Mouse (Mus musculus) embryonic facial prominence, embryonic 10.5 days (tissue): ENCODE measurements around the gene Btnl10. TPM values are rescaled to one million over a fixed set of nuclear protein-coding genes. Genes with fewer than 3 reads are reported as not detected.
"Not testable (repeated sequence)": the region's sequence is repeated elsewhere in the genome, so short reads cannot be mapped to it uniquely, and the experiment has no call there.

ENCODE experiments used
- DNase-seq: peaks from one replicate; pipeline ENCODE4 v3.0.0-alpha.2; 2017; ENCODE audit warnings: low spot score
- H3K27ac ChIP-seq: fragments of 300-500 bp; sonication (generic); replicated peaks from 2 replicates; pipeline ENCODE4 v1.5.1; 2016; ENCODE audit warnings: mild to moderate bottlenecking
- H3K27me3 ChIP-seq: fragments of 300-500 bp; sonication (generic); replicated peaks from 2 replicates; pipeline ENCODE4 v1.6.1; 2016; ENCODE audit warnings: low read depth, mild to moderate bottlenecking; ENCODE audit not compliant: poor library complexity, severe bottlenecking
- H3K36me3 ChIP-seq: fragments of 300-500 bp; sonication (generic); replicated peaks from 2 replicates; pipeline ENCODE4 v1.6.1; 2016; ENCODE audit warnings: mild to moderate bottlenecking, moderate library complexity
- H3K4me1 ChIP-seq: fragments of 300-500 bp; sonication (generic); 2 replicates; pipeline ENCODE4 v1.6.1; 2016
- H3K4me3 ChIP-seq: fragments of 300-500 bp; sonication (generic); 2 replicates; pipeline ENCODE4 v1.5.1; 2016; ENCODE audit warnings: mild to moderate bottlenecking, moderate library complexity
- H3K9me3 ChIP-seq: fragments of 300-500 bp; sonication (generic); 2 replicates; pipeline ENCODE4 v1.6.1; 2016; ENCODE audit warnings: mild to moderate bottlenecking
- WGBS: fragments of 180-500 bp; shearing (Covaris S2); methylation state at CpG from one replicate; pipeline ENCODE4 v1.1.7; 2016; 5-methylcytosine and 5-hydroxymethylcytosine counted together
- polyA plus RNA-seq: library from polyadenylated mRNA; unstranded; fragments of >200 nt; fragmentation: Nextera tagmentation; extraction: Ambion mirVana; gene quantifications from 2 replicates; pipeline ENCODE4 v1.2.1, GENCODE M21; 2016

Btnl10 gene
- polyA plus RNA-seq, 1 experiment from 2014 or later, result not detected

GRCm38 (mm10) chr11:58938322-58939087 is 20.8 kb downstream of the Btnl10 start, which contains the start of gene Rnf187:
Gene Rnf187, minus strand, starts transcription at chr11:58938916.
- no peaks in the 10 kb centered on the region for H3K9me3 ChIP-seq
- peak; percentile 94 for DNase-seq
- peak within 1 kb of the TSS; percentile 96 for H3K27ac ChIP-seq
- H3K27me3 ChIP-seq, result 0 out of 2 replicates have a peak, but pooled peaks cover 3% of the 10 kb centered on the region
- peaks cover 22% of the 10 kb centered on the region for H3K4me1 ChIP-seq
- peaks cover 36% of the 10 kb centered on the region for H3K36me3 ChIP-seq
- WGBS, result under 1% methylated on average over 95 of the region's 95 CpGs
- peak within 1 kb of the TSS; percentile 97 for H3K4me3 ChIP-seq

- DNase-seq, result no peak
- H3K36me3 ChIP-seq, result peaks cover 31% of the 10 kb centered on the region
- peaks cover 22% of the 10 kb centered on the region for H3K4me1 ChIP-seq
- peak overlapping the region; percentile 96 for H3K27ac ChIP-seq
- H3K9me3 ChIP-seq, result no peaks in the 10 kb centered on the region
- H3K27me3 ChIP-seq, result 0 out of 2 replicates have a peak, but pooled peaks cover 8% of the 10 kb centered on the region
- WGBS, result 18% methylated on average over 6 of the region's 6 CpGs
- peak overlapping the region; percentile 97 for H3K4me3 ChIP-seq
Observed at GRCm38 (mm10) chr11:58939088-58939439, 21.4 kb downstream of the Btnl10 start.

- H3K36me3 ChIP-seq, result no peaks in the 10 kb centered on the region
- WGBS, result 74% methylated on average over 5 of the region's 5 CpGs
- no peak overlapping the region for H3K27ac ChIP-seq
- DNase-seq, result no peak
- H3K4me1 ChIP-seq, result peaks cover 12% of the 10 kb centered on the region
- no peaks in the 10 kb centered on the region for H3K9me3 ChIP-seq
- no peak overlapping the region for H3K4me3 ChIP-seq
- H3K27me3 ChIP-seq, result peaks cover 54% of the 10 kb centered on the region
Observed at GRCm38 (mm10) chr11:58944136-58944535, 26.4 kb downstream of the Btnl10 start.

GRCm38 (mm10) chr11:58947306-58947705 is 29.6 kb downstream of the Btnl10 start:
- no peaks in the 10 kb centered on the region for H3K36me3 ChIP-seq
- H3K4me3 ChIP-seq, result no peak overlapping the region
- H3K27ac ChIP-seq, result 0 out of 2 replicates have a peak overlapping the region, but pooled peaks have one; percentile 85
- DNase-seq, result no peak
- H3K4me1 ChIP-seq, result peaks cover 14% of the 10 kb centered on the region
- WGBS, result 83% methylated on average over 3 of the region's 3 CpGs
- H3K9me3 ChIP-seq, result no peaks in the 10 kb centered on the region
- peaks cover 85% of the 10 kb centered on the region for H3K27me3 ChIP-seq

- Histone ChIP-seq H3K9me3 (no peaks in the 10 kb centered on the region), H3K27ac (peak overlapping the region; percentile 85), H3K4me3 (peak overlapping the region; percentile 64), H3K4me1 (peaks cover 18% of the 10 kb centered on the region), H3K27me3 (peaks cover 86% of the 10 kb centered on the region), H3K36me3 (no peaks in the 10 kb centered on the region)
- peak; percentile 54 for DNase-seq
- 22% methylated on average over 23 of the region's 23 CpGs for WGBS
Observed at GRCm38 (mm10) chr11:58947798-58948528, 30.3 kb downstream of the Btnl10 start.

- H3K9me3 ChIP-seq, result no peaks in the 10 kb centered on the region
- H3K4me1 ChIP-seq, result peaks cover 26% of the 10 kb centered on the region
- H3K4me3 ChIP-seq, result peak within 1 kb of the TSS; percentile 64
- peak within 1 kb of the TSS; percentile 89 for H3K27ac ChIP-seq
- H3K36me3 ChIP-seq, result no peaks in the 10 kb centered on the region
- DNase-seq, result peak; percentile 72
- under 1% methylated on average over 48 of the region's 48 CpGs for WGBS
- peaks cover 80% of the 10 kb centered on the region for H3K27me3 ChIP-seq
Observed at GRCm38 (mm10) chr11:58948542-58949479, 31.1 kb downstream of the Btnl10 start, which contains the start of gene Hist3h2ba. Gene Hist3h2ba, plus strand, starts transcription at chr11:58948920.

GRCm38 (mm10) chr11:58949480-58950431 is 32.0 kb downstream of the Btnl10 start:
- Histone ChIP-seq H3K4me1 (peaks cover 27% of the 10 kb centered on the region), H3K27ac (peak overlapping the region; percentile 89), H3K4me3 (peak overlapping the region; percentile 64), H3K27me3 (peaks cover 71% of the 10 kb centered on the region), H3K36me3 (no peaks in the 10 kb centered on the region), H3K9me3 (no peaks in the 10 kb centered on the region)
- WGBS, result 7% methylated on average over 20 of the region's 20 CpGs
- DNase-seq, result peak; percentile 61

GRCm38 (mm10) chr11:58951210-58951609 is 33.5 kb downstream of the Btnl10 start:
- H3K9me3 ChIP-seq, result no peaks in the 10 kb centered on the region
- peaks cover 60% of the 10 kb centered on the region for H3K27me3 ChIP-seq
- no peak overlapping the region for H3K4me3 ChIP-seq
- H3K27ac ChIP-seq, result no peak overlapping the region
- WGBS, result 67% methylated on average over 5 of the region's 5 CpGs
- no peak for DNase-seq
- H3K36me3 ChIP-seq, result no peaks in the 10 kb centered on the region
- peaks cover 34% of the 10 kb centered on the region for H3K4me1 ChIP-seq

- peak overlapping the region; percentile 83 for H3K4me3 ChIP-seq
- H3K27me3 ChIP-seq, result peaks cover 49% of the 10 kb centered on the region
- DNase-seq, result peak; percentile 75
- WGBS, result under 1% methylated on average over 33 of the region's 33 CpGs
- H3K36me3 ChIP-seq, result peaks cover 17% of the 10 kb centered on the region
- H3K4me1 ChIP-seq, result peaks cover 41% of the 10 kb centered on the region
- peak overlapping the region; percentile 96 for H3K27ac ChIP-seq
- no peaks in the 10 kb centered on the region for H3K9me3 ChIP-seq
Observed at GRCm38 (mm10) chr11:58953351-58954169, 35.9 kb downstream of the Btnl10 start.

GRCm38 (mm10) chr11:58954170-58954419 is 36.4 kb downstream of the Btnl10 start:
- H3K27me3 ChIP-seq, result peaks cover 50% of the 10 kb centered on the region
- under 1% methylated on average over 17 of the region's 17 CpGs for WGBS
- peak overlapping the region; percentile 83 for H3K4me3 ChIP-seq
- H3K4me1 ChIP-seq, result peaks cover 40% of the 10 kb centered on the region
- not testable (repeated sequence) for H3K9me3 ChIP-seq, DNase-seq
- H3K27ac ChIP-seq, result peak overlapping the region; percentile 96
- peaks cover 19% of the 10 kb centered on the region for H3K36me3 ChIP-seq
